12 mouse cellular contexts compared by ENCODE assay signal in the genomic region with DNA sequence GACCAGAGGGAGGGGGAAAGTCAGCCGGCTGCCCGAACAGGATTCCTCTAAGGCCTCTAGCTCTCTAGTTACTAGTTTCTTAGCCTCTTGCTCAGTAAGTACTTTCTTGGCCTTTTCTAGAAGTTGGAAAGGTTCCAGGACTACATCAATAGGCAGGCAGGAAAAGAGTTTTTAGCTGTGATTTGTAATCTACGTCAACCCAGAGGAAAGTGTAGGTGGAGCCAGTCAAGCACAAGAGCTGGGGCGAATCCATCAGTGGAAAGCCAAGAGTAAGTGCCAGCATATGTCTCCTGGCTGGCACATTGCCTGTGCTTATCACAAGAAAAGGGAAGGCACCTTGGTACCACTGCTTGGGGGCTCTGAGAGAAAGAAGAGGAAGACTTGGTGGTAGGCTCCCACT. TPM values are rescaled to one million over a fixed set of nuclear protein-coding genes. Genes with fewer than 3 reads are reported as not detected.
DNase-seq lines count a peak whose midpoint lies in the region; ATAC-seq and TF ChIP-seq lines count a peak whose summit lies in the region.
"Had no signal": no experiment of that assay in that cellular context is flagged by ENCODE, and none has a peak within 500 bp of the region (broad histone marks: within the 10 kb centered on the region; RNA-seq: fewer than 3 reads in every experiment).

No protein-coding gene starts in this region.

- intact Hi-C loops in left cerebral cortex, postnatal 14 days (cut with DNase I), result no loop called here

- no peak for TF ChIP-seq CTCF in brain, embryonic 14.5 days (IDR thresholded peaks at IDR 0.05; ENCODE audit: borderline replicate concordance, extremely low read depth, insufficient read depth, insufficient read length)

- TF ChIP-seq POLR2A in brain, embryonic 14.5 days (IDR thresholded peaks at IDR 0.05; ENCODE audit: borderline replicate concordance, extremely low read depth, insufficient read depth, insufficient read length, poor library complexity, severe bottlenecking), result no peak

- DNase-seq in frontal cortex, postnatal 25 days (ENCODE audit: low spot score in 2 of 2), result no peak
- peak; percentile 4 to 6 for DNase-seq in left cerebral cortex, postnatal 14 days (ENCODE audit: low spot score in 2 of 2)
- DNase-seq in left cerebral cortex, adult 18-20 months (ENCODE audit: low spot score in 2 of 2), result no peak
- DNase-seq in brain, embryonic 14.5 days (ENCODE audit: low read depth), result peak; percentile 57
- peak; percentile 16 to 45 for DNase-seq in kidney, postnatal 36 days
- DNase-seq in cerebellum, adult 11 months, result no peak
- DNase-seq: cerebellum, adult 9-10 months; liver, embryonic 13.5 days; lung, postnatal 10 days; thymus, postnatal 4 days had no signal

- peak; percentile 62 for ATAC-seq in frontal cortex, adult (ENCODE audit: low TSS enrichment)
- ATAC-seq: activated CD4-positive, CD25-positive, alpha-beta regulatory T cell, adult 4 months had no signal

RNA-seq across cellular contexts. Expression of a gene that starts 12.3 kb away (rescaled TPM):
- 10 to 100 TPM; 50.4 to 65.3 TPM for total RNA-seq in left cerebral cortex, postnatal 14 days (2021)
- 10 to 100 TPM; 49.1 to 52.1 TPM for total RNA-seq in left cerebral cortex, adult 18-20 months (2021)
- polyA plus RNA-seq in brain, embryonic 14.5 days (2012; rRNA removed), result 101 and 104 TPM in 2 replicates

RNA-seq across cellular contexts. Expression of a gene that starts 39.5 kb away (rescaled TPM):
- total RNA-seq in left cerebral cortex, postnatal 14 days (2021), result 1 to 10 TPM; 3.5 to 3.8 TPM
- total RNA-seq in left cerebral cortex, adult 18-20 months (2021), result 1 to 10 TPM; 2.2 to 2.4 TPM
- polyA plus RNA-seq in brain, embryonic 14.5 days (2012; rRNA removed), result 3.0 and 4.6 TPM in 2 replicates

Comparison
In these comparisons a context has a peak if more than half of its experiments do, and no peak if none do; other contexts are left out.
1. DNase-seq: peak in left cerebral cortex, postnatal 14 days (2 of 2), brain, embryonic 14.5 days (single experiment) and kidney, postnatal 36 days (2 of 2); none in frontal cortex, postnatal 25 days (0 of 2), left cerebral cortex, adult 18-20 months (0 of 2) and cerebellum, adult 11 months (single experiment).